Mouse (Mus musculus): ENCODE measurements around the gene Dctn1. TPM values are rescaled to one million over a fixed set of nuclear protein-coding genes. Genes with fewer than 3 reads are reported as not detected.

The Dctn1 gene
- polyA plus RNA-seq, 1 experiment from 2014 or later = 125 TPM

DNA sequence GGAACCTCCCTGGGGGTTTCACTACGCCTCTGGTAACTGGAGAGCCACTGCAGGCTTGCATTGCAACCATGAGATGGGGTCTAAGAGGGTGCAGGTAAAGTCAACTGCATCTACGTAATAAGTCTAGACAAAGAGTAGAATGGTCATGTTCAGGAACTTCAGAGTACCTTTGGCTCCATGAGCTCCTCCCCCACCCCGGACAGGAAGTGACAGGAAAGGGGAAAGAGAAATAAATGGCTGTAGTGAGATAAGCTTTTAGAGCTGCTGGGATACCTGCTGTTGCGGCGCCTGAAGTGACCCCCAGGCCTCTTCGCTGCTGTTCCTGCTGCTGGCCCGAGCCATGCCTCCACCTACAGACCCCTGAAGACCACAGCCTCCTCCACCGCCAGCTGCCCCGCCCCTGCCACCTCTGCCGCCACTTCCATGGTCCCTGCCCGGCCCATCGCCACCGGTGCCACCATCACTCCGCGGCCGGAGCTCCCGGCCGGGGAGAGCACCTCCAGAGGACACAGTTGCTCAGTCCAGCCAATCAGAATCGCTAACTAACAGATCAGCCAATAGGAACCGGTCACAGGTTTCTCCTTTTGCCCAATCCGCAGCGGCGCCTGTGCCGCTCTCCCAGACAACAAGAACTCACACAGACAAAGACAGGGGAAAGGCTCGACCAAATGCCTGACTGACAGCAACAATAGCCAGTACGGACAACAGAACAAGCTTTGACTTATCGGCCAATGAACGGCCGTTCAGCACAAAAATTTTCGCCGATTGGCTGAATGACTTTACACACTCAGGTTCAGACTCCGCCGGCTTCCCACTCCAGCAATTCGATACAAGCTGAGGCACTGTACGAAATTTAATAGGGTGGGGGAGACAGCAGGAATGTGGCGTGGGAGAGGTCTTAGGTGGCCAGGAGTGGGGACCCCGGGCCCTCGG, 44.5 kb upstream of the Dctn1 start, which contains the start of gene Wbp1:
Gene Wbp1, minus strand, starts transcription at position 630 of the 933 bp plus-strand sequence.
- Histone ChIP-seq H3K4me1 (ENCODE audit: control insufficient read depth, insufficient read depth, low read length) (peaks cover 36% of the 10 kb centered on the region), H3K4me3 (ENCODE audit: low read depth, low read length) (peak within 1 kb of the TSS; percentile 81), H3K36me3 (ENCODE audit: control insufficient read depth, insufficient read depth, low read length) (peaks cover 9% of the 10 kb centered on the region), H3K9ac (ENCODE audit: low read length) (peak within 1 kb of the TSS; percentile 96), H3K27me3 (ENCODE audit: control insufficient read depth, insufficient read depth, low read length) (no peaks in the 10 kb centered on the region), H3K4me2 (ENCODE audit: low read depth) (peak within 1 kb of the TSS; percentile 93), H3K27ac (ENCODE audit: low read depth, low read length) (peak within 1 kb of the TSS; percentile 99), H3K9me3 (ENCODE audit: control insufficient read depth, low read length) (no peaks in the 10 kb centered on the region)
- peak; percentile 96 for ATAC-seq (ENCODE audit: insufficient read depth, low FRiP score, low TSS enrichment)
- under 1% methylated on average over 37 of the region's 38 CpGs for WGBS
- peak; percentile 95 for DNase-seq (ENCODE audit: low spot score)

DNA sequence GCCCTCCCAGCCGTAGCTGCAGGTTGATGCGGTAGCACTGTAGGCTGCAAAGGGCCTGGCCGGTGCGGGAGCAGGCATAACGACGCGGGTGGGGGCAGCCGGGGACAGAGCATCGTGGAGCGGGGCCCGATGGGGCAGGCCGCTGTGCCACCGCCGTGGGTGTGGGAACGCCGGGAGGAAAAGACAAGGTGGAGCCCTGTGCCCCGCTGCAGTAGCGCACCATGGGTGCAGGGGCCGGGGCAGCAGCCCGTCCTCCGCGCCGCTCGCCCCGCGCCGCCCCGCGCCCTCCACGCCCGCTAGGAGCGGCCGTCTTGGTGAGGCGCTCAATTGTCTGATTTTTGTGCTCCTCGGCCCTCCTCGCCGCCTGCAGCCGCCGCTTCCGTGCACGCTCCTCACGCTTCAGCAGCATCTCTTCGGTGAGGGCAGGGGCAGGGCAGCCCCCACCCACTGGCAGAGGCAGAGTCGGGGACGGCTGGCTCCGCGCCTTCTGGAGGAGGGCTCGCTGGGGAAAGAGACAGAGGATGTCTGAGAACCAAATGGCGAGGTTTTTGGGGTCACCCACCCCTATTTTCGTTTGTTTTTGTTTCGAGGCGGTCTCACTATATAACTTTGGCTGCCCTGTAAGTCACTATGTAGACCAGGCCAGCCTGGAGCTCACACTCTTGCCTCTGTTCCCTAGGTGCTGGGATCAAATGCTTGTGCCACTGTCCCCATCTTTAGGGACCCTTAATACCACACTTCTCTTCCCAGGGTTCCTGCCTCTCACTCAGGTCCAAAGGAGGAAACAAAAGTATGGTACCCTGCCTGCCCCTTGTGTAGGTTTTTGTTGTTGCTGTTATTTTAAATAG, 43.6 kb upstream of the Dctn1 start:
- WGBS = 1% methylated on average over 51 of the region's 52 CpGs

DNA sequence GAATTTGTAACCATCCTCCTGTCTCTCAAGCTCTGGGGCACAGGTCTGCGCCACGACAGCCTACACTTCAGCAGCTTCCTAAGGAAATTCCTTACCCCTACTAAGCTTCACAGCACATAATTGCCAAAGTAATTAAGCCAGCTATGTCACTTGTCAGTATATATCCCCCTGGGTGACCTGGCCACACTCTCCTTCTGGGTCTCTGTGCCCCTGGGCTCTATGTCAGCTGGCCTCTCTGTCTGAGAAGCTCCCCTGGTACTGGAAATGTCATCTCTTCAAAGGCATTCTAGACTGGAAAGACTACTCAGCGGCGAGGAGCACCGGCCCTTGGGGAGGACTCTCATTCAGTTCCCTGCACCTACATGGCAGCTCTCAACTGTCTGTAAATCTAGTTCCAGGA, 42.8 kb upstream of the Dctn1 start:
- ATAC-seq (ENCODE audit: insufficient read depth, low FRiP score, low TSS enrichment) (no peak), DNase-seq (ENCODE audit: low spot score) (no peak)
- H3K4me1 ChIP-seq (ENCODE audit: control insufficient read depth, insufficient read depth, low read length) = peaks cover 28% of the 10 kb centered on the region
- H3K9ac ChIP-seq (ENCODE audit: low read length) = no peak overlapping the region; the same call in 1 of the 2 replicates
- WGBS = 77% methylated on average over 5 of the region's 5 CpGs
- H3K4me3 ChIP-seq (ENCODE audit: low read depth, low read length) = peak overlapping the region; percentile 81
- H3K27ac ChIP-seq (ENCODE audit: low read depth, low read length) = no peak overlapping the region
- H3K36me3 ChIP-seq (ENCODE audit: control insufficient read depth, insufficient read depth, low read length) = peaks cover 5% of the 10 kb centered on the region
- H3K27me3 ChIP-seq (ENCODE audit: control insufficient read depth, insufficient read depth, low read length) = no peaks in the 10 kb centered on the region
- H3K9me3 ChIP-seq (ENCODE audit: control insufficient read depth, low read length) = no peaks in the 10 kb centered on the region
- H3K4me2 ChIP-seq (ENCODE audit: low read depth) = peak overlapping the region; percentile 93

More for the DNA sequence above, 43.6 kb upstream of the Dctn1 start:
- Histone ChIP-seq H3K9ac (ENCODE audit: low read length) (peak overlapping the region; percentile 96), H3K27ac (ENCODE audit: low read depth, low read length) (peak overlapping the region; percentile 99), H3K4me1 (ENCODE audit: control insufficient read depth, insufficient read depth, low read length) (peaks cover 28% of the 10 kb centered on the region), H3K4me3 (ENCODE audit: low read depth, low read length) (peak overlapping the region; percentile 81), H3K27me3 (ENCODE audit: control insufficient read depth, insufficient read depth, low read length) (no peaks in the 10 kb centered on the region), H3K36me3 (ENCODE audit: control insufficient read depth, insufficient read depth, low read length) (peaks cover 9% of the 10 kb centered on the region), H3K4me2 (ENCODE audit: low read depth) (peak overlapping the region; percentile 93), H3K9me3 (ENCODE audit: control insufficient read depth, low read length) (no peaks in the 10 kb centered on the region)
- DNase-seq (ENCODE audit: low spot score) (no peak), ATAC-seq (ENCODE audit: insufficient read depth, low FRiP score, low TSS enrichment) (no peak; the same call in 1 of the 2 replicates)

DNA sequence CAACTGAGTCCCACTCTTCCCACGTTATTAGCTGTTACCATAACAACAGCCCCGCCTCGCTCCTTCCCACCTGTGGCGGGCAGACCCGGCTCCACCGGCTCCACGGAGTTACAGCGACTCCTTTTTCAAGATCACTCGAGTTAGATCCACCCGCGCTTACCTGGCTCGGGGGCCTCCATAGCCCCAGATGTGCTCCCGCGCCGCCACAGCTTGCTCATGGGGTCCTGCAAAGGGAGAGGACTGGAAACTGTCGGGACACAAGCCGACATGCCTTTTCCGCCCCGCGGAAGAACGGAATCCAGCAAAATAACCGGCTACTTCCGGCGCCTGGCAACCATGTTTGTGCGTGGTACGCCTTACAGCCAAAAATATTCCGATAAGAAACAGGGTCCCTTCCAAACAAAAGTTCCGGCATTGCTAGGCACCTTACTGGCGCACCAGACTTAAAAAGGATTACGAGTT, 40.8 kb upstream of the Dctn1 start:
- Histone ChIP-seq H3K9ac (ENCODE audit: low read length) (peak overlapping the region; percentile 80), H3K27me3 (ENCODE audit: control insufficient read depth, insufficient read depth, low read length) (no peaks in the 10 kb centered on the region), H3K4me1 (ENCODE audit: control insufficient read depth, insufficient read depth, low read length) (peaks cover 17% of the 10 kb centered on the region), H3K27ac (ENCODE audit: low read depth, low read length) (0 out of 2 replicates have a peak overlapping the region, but pooled peaks have one; percentile 34), H3K36me3 (ENCODE audit: control insufficient read depth, insufficient read depth, low read length) (no peaks in the 10 kb centered on the region), H3K4me3 (ENCODE audit: low read depth, low read length) (peak overlapping the region; percentile 67), H3K4me2 (ENCODE audit: low read depth) (peak overlapping the region; percentile 82), H3K9me3 (ENCODE audit: control insufficient read depth, low read length) (no peaks in the 10 kb centered on the region)
- under 1% methylated on average over 30 of the region's 30 CpGs for WGBS
- peak; percentile 89 for DNase-seq (ENCODE audit: low spot score)
- no peak for ATAC-seq (ENCODE audit: insufficient read depth, low FRiP score, low TSS enrichment)

DNA sequence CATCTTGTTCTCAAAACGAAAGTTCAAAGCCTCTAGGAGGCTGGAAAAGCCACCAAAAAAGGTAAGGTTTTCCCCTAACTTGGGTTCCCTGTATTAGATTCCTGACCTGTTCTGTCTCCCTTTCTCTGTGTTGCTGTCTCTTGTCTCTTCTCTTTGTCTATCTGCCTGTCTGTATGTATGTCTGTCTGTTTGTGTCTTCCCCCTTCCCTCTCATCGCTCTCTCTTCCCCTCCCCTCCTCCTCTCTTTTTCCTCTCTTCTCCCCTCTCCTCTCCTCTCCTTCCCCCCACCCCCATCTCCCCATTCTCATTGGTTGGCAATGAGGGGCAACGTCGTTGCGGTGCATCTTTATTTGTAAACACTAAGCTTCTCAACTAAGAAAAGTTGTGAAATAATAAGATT, 40.4 kb upstream of the Dctn1 start, which contains the start of gene Ino80b:
Gene Ino80b, minus strand, starts transcription at position 101 of the 400 bp plus-strand sequence.
- Histone ChIP-seq H3K4me3 (ENCODE audit: low read depth, low read length) (peak within 1 kb of the TSS; percentile 67), H3K9me3 (ENCODE audit: control insufficient read depth, low read length) (no peaks in the 10 kb centered on the region), H3K36me3 (ENCODE audit: control insufficient read depth, insufficient read depth, low read length) (no peaks in the 10 kb centered on the region), H3K9ac (ENCODE audit: low read length) (peak within 1 kb of the TSS; percentile 80), H3K27me3 (ENCODE audit: control insufficient read depth, insufficient read depth, low read length) (no peaks in the 10 kb centered on the region), H3K4me1 (ENCODE audit: control insufficient read depth, insufficient read depth, low read length) (peaks cover 15% of the 10 kb centered on the region), H3K27ac (ENCODE audit: low read depth, low read length) (0 out of 2 replicates have a peak within 1 kb of the TSS, but pooled peaks have one; percentile 34), H3K4me2 (ENCODE audit: low read depth) (peak within 1 kb of the TSS; percentile 82)
- DNase-seq (ENCODE audit: low spot score) (no peak), ATAC-seq (ENCODE audit: insufficient read depth, low FRiP score, low TSS enrichment) (no peak)
- WGBS = 21% methylated on average over 5 of the region's 5 CpGs

DNA sequence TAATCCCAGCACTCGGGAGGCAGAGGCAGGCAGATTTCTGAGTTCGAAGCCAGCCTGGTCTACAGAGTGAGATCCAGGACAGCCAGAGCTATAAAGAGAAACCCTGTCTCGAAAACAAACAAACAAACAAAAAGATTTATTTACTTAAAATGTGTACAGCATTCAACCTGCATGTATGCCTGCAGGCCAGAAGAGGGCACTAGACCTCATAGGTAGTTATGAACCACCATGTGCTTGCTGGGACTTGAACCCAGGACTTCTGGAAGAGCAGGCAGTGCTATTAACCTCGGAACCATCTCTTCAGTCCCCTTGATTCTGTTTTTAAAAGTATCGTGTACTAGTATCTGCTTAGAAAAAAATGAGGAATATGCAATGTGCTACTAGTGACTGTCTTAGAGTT, 38.3 kb upstream of the Dctn1 start:
- Histone ChIP-seq H3K4me1 (ENCODE audit: control insufficient read depth, insufficient read depth, low read length) (peaks cover 15% of the 10 kb centered on the region), H3K4me3 (ENCODE audit: low read depth, low read length) (no peak overlapping the region), H3K27me3 (ENCODE audit: control insufficient read depth, insufficient read depth, low read length) (no peaks in the 10 kb centered on the region), H3K36me3 (ENCODE audit: control insufficient read depth, insufficient read depth, low read length) (no peaks in the 10 kb centered on the region), H3K9ac (ENCODE audit: low read length) (no peak overlapping the region), H3K4me2 (ENCODE audit: low read depth) (no peak overlapping the region), H3K9me3 (ENCODE audit: control insufficient read depth, low read length) (no peaks in the 10 kb centered on the region), H3K27ac (ENCODE audit: low read depth, low read length) (no peak overlapping the region)
- ATAC-seq (ENCODE audit: insufficient read depth, low FRiP score, low TSS enrichment) (no peak), DNase-seq (ENCODE audit: low spot score) (no peak)
- WGBS = 92% methylated on average over 5 of the region's 5 CpGs

DNA sequence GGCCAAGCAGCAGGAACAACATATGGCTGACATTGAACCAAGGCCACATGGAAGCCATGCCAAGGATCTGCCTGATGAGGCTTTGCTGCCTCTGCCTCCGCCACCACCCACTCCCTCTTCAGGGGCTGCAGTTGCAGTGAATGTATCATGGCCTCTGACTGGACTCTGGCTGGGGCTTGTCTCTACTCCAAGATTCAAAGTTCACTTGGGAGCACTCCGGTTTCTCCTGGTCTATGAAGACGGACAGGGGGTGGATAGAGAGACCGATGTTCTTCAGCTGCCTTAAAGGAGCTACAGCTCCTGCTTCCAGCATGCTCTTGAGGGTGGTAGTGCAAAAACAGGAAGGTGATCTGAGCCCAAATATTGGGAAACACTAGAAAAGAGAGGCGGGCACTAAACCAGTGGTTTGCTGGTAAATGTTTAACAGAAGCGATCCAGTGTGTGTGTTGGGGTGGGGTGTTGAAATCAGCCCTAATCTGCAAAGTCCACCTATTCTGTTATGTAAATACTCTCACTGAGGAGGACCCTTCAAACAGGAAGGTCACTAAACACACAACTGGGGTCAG, 34.2 kb upstream of the Dctn1 start:
- no peaks in the 10 kb centered on the region for H3K9me3 ChIP-seq (ENCODE audit: control insufficient read depth, low read length)
- H3K9ac ChIP-seq (ENCODE audit: low read length) = no peak overlapping the region
- DNase-seq (ENCODE audit: low spot score) (no peak), ATAC-seq (ENCODE audit: insufficient read depth, low FRiP score, low TSS enrichment) (no peak)
- no peaks in the 10 kb centered on the region for H3K36me3 ChIP-seq (ENCODE audit: control insufficient read depth, insufficient read depth, low read length)
- 83% methylated on average over 6 of the region's 6 CpGs for WGBS
- H3K27me3 ChIP-seq (ENCODE audit: control insufficient read depth, insufficient read depth, low read length) = no peaks in the 10 kb centered on the region
- H3K4me3 ChIP-seq (ENCODE audit: low read depth, low read length) = no peak overlapping the region
- H3K4me2 ChIP-seq (ENCODE audit: low read depth) = no peak overlapping the region
- H3K27ac ChIP-seq (ENCODE audit: low read depth, low read length) = no peak overlapping the region
- H3K4me1 ChIP-seq (ENCODE audit: control insufficient read depth, insufficient read depth, low read length) = peaks cover 5% of the 10 kb centered on the region
